Mouse (Mus musculus) midbrain, embryonic 14.5 days (tissue): ENCODE measurements at regions not wholly inside any gene's neighbourhood (a gene's known extent, or its start where the extent isn't known, plus 50 kb on each side); places are given as distances from the start of the nearest gene placed in this dataset.

ENCODE experiments used
- ATAC-seq: fragments of 200-750 bp; cut with Nextera tagmentation; 2 replicates; pipeline ENCODE4 v1.8.0; 2017; ENCODE audit warnings: moderate number of reproducible peaks, moderate library complexity; ENCODE audit not compliant: low FRiP score, low TSS enrichment
- DNase-seq: peaks from one replicate; pipeline ENCODE4 v3.0.0-alpha.2; 2015
- H3K27ac ChIP-seq: fragments of 300-500 bp; sonication (generic); replicated peaks from 2 replicates; pipeline ENCODE4 v1.5.1; 2014; ENCODE audit warnings: mild to moderate bottlenecking, low read depth, low read length, moderate library complexity
- H3K27me3 ChIP-seq: fragments of 300-500 bp; sonication (generic); 2 replicates; pipeline ENCODE4 v1.6.1; 2014; ENCODE audit warnings: low read length, control low read depth, mixed read lengths; ENCODE audit not compliant: control insufficient read depth, insufficient read depth
- H3K36me3 ChIP-seq: fragments of 300-500 bp; sonication (generic); 2 replicates; pipeline ENCODE4 v1.6.1; 2014; ENCODE audit warnings: low read length, control low read depth; ENCODE audit not compliant: control insufficient read depth, insufficient read depth
- H3K4me1 ChIP-seq: fragments of 300-500 bp; sonication (generic); 2 replicates; pipeline ENCODE4 v1.6.1; 2014; ENCODE audit warnings: mild to moderate bottlenecking, antibody characterized with exemption, low read length, control low read depth; ENCODE audit not compliant: control insufficient read depth, insufficient read depth
- H3K4me2 ChIP-seq: fragments of 300-500 bp; sonication (generic); 2 replicates; pipeline ENCODE4 v1.6.1; 2014; ENCODE audit warnings: mild to moderate bottlenecking, low read length, moderate library complexity
- H3K4me3 ChIP-seq: fragments of 300-500 bp; sonication (generic); replicated peaks from 2 replicates; pipeline ENCODE4 v1.5.1; 2014; ENCODE audit warnings: low read depth, low read length
- H3K9ac ChIP-seq: fragments of 300-500 bp; sonication (generic); replicated peaks from 2 replicates; pipeline ENCODE4 v1.6.1; 2014; ENCODE audit warnings: mild to moderate bottlenecking, low read length, moderate library complexity
- H3K9me3 ChIP-seq: fragments of 300-500 bp; sonication (generic); 2 replicates; pipeline ENCODE4 v1.6.1; 2016; ENCODE audit warnings: low read length, control low read depth, mixed read lengths; ENCODE audit not compliant: control insufficient read depth
- WGBS: fragments of 180-500 bp; shearing (Covaris S2); extraction: QIAGEN DNeasy Blood & Tissue Kit; methylation state at CpG from one replicate; pipeline ENCODE4 v1.1.7; 2014; 5-methylcytosine and 5-hydroxymethylcytosine counted together

GRCm38 (mm10) chr6:100074672-100075335 is 212.5 kb downstream of the Rybp start:
- Histone ChIP-seq H3K27me3 (no peaks in the 10 kb centered on the region), H3K27ac (no peak overlapping the region), H3K36me3 (no peaks in the 10 kb centered on the region), H3K9ac (no peak overlapping the region), H3K9me3 (no peaks in the 10 kb centered on the region), H3K4me3 (no peak overlapping the region), H3K4me1 (peaks cover 13% of the 10 kb centered on the region; the same call in 1 of the 2 replicates), H3K4me2 (no peak overlapping the region)
- WGBS, result 16% methylated on average over 10 of the region's 10 CpGs
- DNase-seq (peak; percentile 77), ATAC-seq (peak; percentile 55; the same call in 1 of the 2 replicates)

GRCm38 (mm10) chr6:100072261-100072968 is 214.9 kb downstream of the Rybp start:
- ATAC-seq (no peak), DNase-seq (peak; percentile 56)
- Histone ChIP-seq H3K36me3 (no peaks in the 10 kb centered on the region), H3K27ac (no peak overlapping the region), H3K4me2 (no peak overlapping the region), H3K9ac (no peak overlapping the region), H3K9me3 (no peaks in the 10 kb centered on the region), H3K27me3 (no peaks in the 10 kb centered on the region), H3K4me1 (peaks cover 13% of the 10 kb centered on the region; the same call in 1 of the 2 replicates), H3K4me3 (no peak overlapping the region)
- 71% methylated on average over 6 of the region's 6 CpGs for WGBS

- Histone ChIP-seq H3K27me3 (no peaks in the 10 kb centered on the region), H3K9me3 (no peaks in the 10 kb centered on the region), H3K36me3 (no peaks in the 10 kb centered on the region), H3K27ac (no peak overlapping the region), H3K4me2 (no peak overlapping the region), H3K9ac (no peak overlapping the region), H3K4me3 (no peak overlapping the region), H3K4me1 (0 out of 2 replicates have a peak, but pooled peaks cover 3% of the 10 kb centered on the region)
- ATAC-seq, result no peak
- DNase-seq, result no peak
- WGBS, result 67% methylated on average over 4 of the region's 4 CpGs
Observed at GRCm38 (mm10) chr6:100069151-100069550, 218.1 kb downstream of the Rybp start.

- Histone ChIP-seq H3K9me3 (no peaks in the 10 kb centered on the region), H3K36me3 (no peaks in the 10 kb centered on the region), H3K4me2 (no peak overlapping the region), H3K27me3 (no peaks in the 10 kb centered on the region), H3K4me1 (no peaks in the 10 kb centered on the region), H3K4me3 (no peak overlapping the region), H3K27ac (no peak overlapping the region), H3K9ac (no peak overlapping the region)
- 87% methylated on average over 4 of the region's 4 CpGs for WGBS
- no peak for DNase-seq
- no peak for ATAC-seq
Observed at GRCm38 (mm10) chr6:100067273-100067672, 220.0 kb downstream of the Rybp start.

- ATAC-seq (no peak), DNase-seq (no peak)
- H3K4me1 ChIP-seq, result no peaks in the 10 kb centered on the region
- no peak overlapping the region for H3K4me2 ChIP-seq
- H3K27ac ChIP-seq, result no peak overlapping the region
- no peak overlapping the region for H3K9ac ChIP-seq
- 90% methylated on average over 3 of the region's 3 CpGs for WGBS
- H3K27me3 ChIP-seq, result no peaks in the 10 kb centered on the region
- no peaks in the 10 kb centered on the region for H3K36me3 ChIP-seq
- no peaks in the 10 kb centered on the region for H3K9me3 ChIP-seq
- H3K4me3 ChIP-seq, result no peak overlapping the region
Observed at GRCm38 (mm10) chr6:100065586-100065985, 221.7 kb downstream of the Rybp start.

GRCm38 (mm10) chr6:100062961-100063360 is 224.3 kb downstream of the Rybp start:
- H3K4me3 ChIP-seq, result no peak overlapping the region
- H3K4me2 ChIP-seq, result no peak overlapping the region
- DNase-seq (no peak), ATAC-seq (no peak)
- H3K27me3 ChIP-seq, result no peaks in the 10 kb centered on the region
- no peak overlapping the region for H3K9ac ChIP-seq
- 89% methylated on average over 8 of the region's 8 CpGs for WGBS
- no peaks in the 10 kb centered on the region for H3K36me3 ChIP-seq
- H3K4me1 ChIP-seq, result 0 out of 2 replicates have a peak, but pooled peaks cover 3% of the 10 kb centered on the region
- no peak overlapping the region for H3K27ac ChIP-seq
- H3K9me3 ChIP-seq, result no peaks in the 10 kb centered on the region

- no peak overlapping the region for H3K4me2 ChIP-seq
- no peak overlapping the region for H3K4me3 ChIP-seq
- 65% methylated on average over 8 of the region's 8 CpGs for WGBS
- H3K36me3 ChIP-seq, result no peaks in the 10 kb centered on the region
- no peak overlapping the region for H3K27ac ChIP-seq
- ATAC-seq, result peak; percentile 34; the same call in 1 of the 2 replicates
- no peaks in the 10 kb centered on the region for H3K27me3 ChIP-seq
- H3K9ac ChIP-seq, result no peak overlapping the region
- peak; percentile 64 for DNase-seq
- H3K9me3 ChIP-seq, result no peaks in the 10 kb centered on the region
- H3K4me1 ChIP-seq, result 0 out of 2 replicates have a peak, but pooled peaks cover 3% of the 10 kb centered on the region
Observed at GRCm38 (mm10) chr6:100059803-100060202, 227.5 kb downstream of the Rybp start.

- Histone ChIP-seq H3K27me3 (no peaks in the 10 kb centered on the region), H3K4me1 (0 out of 2 replicates have a peak, but pooled peaks cover 3% of the 10 kb centered on the region), H3K4me3 (no peak overlapping the region), H3K9me3 (no peaks in the 10 kb centered on the region), H3K4me2 (no peak overlapping the region), H3K36me3 (no peaks in the 10 kb centered on the region), H3K9ac (no peak overlapping the region), H3K27ac (no peak overlapping the region)
- DNase-seq (no peak), ATAC-seq (no peak)
- 81% methylated on average over 5 of the region's 5 CpGs for WGBS
Observed at GRCm38 (mm10) chr6:100055980-100056379, 231.3 kb downstream of the Rybp start.
